Mouse (Mus musculus): Measurements from ENCODE around the gene Arid4b. TPM values are rescaled to one million over a fixed set of nuclear protein-coding genes. Genes with fewer than 3 reads are reported as not detected.

The Arid4b gene
- 100 to 1,000 TPM; 135 to 139 TPM for polyA plus RNA-seq (2017; shearing (Covaris generic))

DNA sequence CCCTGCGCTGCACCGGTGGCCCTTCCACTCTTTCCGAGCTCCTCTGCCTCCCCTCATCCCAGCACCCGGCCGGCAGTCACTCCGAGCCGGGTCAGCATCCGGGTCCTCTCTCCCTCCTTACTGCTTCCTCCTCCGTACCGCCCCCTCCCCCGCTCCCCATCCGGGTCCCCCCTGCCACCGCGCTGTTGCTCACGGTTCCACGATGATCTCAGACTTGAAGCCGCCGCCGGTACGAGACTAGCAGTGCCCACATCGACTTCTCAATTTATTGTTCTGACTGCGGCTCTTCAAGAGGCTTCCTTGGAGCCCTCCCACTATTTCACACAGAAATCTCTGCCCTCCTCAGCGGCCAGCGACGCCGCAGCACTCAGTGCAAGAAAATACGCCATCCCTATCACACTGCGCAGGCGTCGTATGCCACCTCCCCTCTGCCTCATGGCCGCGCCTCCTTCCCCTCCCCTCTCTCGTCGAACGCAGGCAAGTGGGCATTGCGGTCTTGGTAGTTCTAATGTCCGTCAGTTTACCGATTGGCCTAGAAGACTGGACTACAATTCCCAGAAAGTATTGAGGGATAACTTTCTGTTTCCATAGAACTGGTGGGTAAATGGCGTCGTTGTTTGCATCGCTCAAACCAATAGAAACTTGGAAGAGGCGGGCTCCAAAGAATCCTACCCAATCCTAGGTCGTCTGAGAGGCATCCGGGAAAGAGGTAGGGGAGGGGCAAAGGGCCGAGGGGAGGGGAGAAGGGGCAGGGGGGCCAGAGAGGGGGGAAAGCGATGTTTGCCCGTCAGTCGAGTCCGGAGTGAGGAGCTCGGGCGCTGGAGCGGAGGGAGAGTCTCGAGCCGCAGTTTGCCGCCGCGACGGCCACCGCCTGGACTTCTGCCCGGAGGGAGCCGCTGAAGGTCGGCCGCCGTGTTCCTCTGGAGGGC is at the start of gene Arid4b, which contains the start of gene Ggps1:
TSS of gene Arid4b (plus strand) at position 220 of the 929 bp plus-strand sequence.
TSS of gene Ggps1 (minus strand) at position 476 of the 929 bp plus-strand sequence.

DNA sequence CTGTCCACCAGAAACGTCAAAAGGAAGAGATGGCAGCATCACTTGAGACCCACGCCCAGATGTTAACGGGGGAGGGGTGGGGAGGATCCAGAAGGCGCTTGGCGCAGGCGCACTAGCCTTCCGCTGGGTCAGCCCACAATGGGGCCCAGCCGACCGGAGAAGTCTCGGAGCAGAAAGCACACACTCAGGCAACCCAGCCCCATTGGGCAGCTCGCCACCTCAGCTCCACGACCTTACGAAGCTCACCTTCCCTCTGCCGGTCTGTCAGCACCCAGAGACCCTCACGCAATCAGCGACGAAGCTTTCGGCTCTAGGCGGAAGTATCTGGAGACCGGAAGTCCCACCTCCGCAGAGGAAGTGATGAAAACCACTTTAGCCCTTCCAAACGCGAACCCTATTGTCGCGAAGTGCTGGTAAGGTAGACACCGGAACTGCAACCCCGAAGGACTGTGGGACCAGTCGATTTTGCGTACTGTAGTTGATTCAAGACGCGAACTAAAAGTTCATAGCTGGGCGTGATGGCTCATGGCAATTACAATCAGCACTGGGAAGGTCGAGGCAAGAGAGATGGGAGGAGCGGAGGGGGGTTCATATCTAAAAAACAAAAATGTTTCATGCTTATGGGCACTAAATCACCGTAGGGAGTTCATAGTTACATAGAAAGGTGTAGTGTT is 23.6 kb upstream of the Arid4b start, which contains the start of gene Tbce:
TSS of gene Tbce (minus strand) at position 347 of the 674 bp plus-strand sequence.

Other genes starting within 250 kb of the Arid4b start
- gene B3galnt2, start 108.8 kb upstream of the Arid4b start, polyA plus RNA-seq (2017; shearing (Covaris generic)): 10 to 100 TPM; 41.6 to 57.0 TPM
- 100 to 1,000 TPM in 1 of 2 experiments, 10 to 100 TPM in 1; 83.3 to 101 TPM for gene Tbce, start 23.6 kb upstream of the Arid4b start, polyA plus RNA-seq (2017; shearing (Covaris generic))
- 10 to 100 TPM; 81.9 to 92.4 TPM for gene Ggps1, start 256 bp downstream of the Arid4b start, polyA plus RNA-seq (2017; shearing (Covaris generic))